Mouse (Mus musculus): ENCODE data around the gene Arpp21. TPM values are rescaled to one million over a fixed set of nuclear protein-coding genes. Genes with fewer than 3 reads are reported as not detected.

Arpp21 gene
- polyA plus RNA-seq, 1 experiment from 2014 or later, result 2.5 TPM

DNA sequence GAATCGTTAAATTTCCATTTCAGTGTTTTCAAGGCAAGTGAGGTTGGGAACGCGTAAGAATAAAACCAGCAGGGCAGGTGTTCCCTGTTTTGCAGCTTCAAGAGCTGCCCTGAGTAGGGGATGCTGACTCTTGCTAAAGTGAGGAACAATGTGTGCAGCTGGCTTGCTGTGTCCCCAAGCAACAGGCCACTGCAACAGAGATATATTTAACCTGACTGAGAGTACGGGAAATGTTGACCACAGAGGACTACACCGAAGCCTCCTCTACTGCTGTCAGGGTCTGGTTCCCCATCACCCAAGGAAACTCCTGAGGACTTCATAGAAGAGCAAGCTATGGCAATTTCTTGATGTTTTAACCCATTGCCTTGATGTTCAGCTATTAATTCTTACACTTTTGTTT, 81.8 kb downstream of the Arpp21 start:
- Histone ChIP-seq H3K9me3 (no peaks in the 10 kb centered on the region), H3K4me3 (no peak overlapping the region), H3K27me3 (ENCODE audit: insufficient read depth, poor library complexity, severe bottlenecking) (no peaks in the 10 kb centered on the region), H3K36me3 (no peaks in the 10 kb centered on the region), H3K4me1 (replicated peaks) (no peaks in the 10 kb centered on the region), H3K27ac (no peak overlapping the region)
- 85% methylated on average over 5 of the region's 5 CpGs for WGBS
- DNase-seq (ENCODE audit: low spot score), result no peak

- Histone ChIP-seq H3K27me3 (ENCODE audit: insufficient read depth, poor library complexity, severe bottlenecking) (no peaks in the 10 kb centered on the region), H3K9me3 (no peaks in the 10 kb centered on the region), H3K4me1 (replicated peaks) (no peaks in the 10 kb centered on the region), H3K27ac (no peak overlapping the region), H3K4me3 (no peak overlapping the region), H3K36me3 (no peaks in the 10 kb centered on the region)
- WGBS, result 90% methylated on average over 2 of the region's 2 CpGs
- no peak for DNase-seq (ENCODE audit: low spot score)
Observed at GRCm38 (mm10) chr9:112152762-112153161, 83.0 kb downstream of the Arpp21 start.

DNA sequence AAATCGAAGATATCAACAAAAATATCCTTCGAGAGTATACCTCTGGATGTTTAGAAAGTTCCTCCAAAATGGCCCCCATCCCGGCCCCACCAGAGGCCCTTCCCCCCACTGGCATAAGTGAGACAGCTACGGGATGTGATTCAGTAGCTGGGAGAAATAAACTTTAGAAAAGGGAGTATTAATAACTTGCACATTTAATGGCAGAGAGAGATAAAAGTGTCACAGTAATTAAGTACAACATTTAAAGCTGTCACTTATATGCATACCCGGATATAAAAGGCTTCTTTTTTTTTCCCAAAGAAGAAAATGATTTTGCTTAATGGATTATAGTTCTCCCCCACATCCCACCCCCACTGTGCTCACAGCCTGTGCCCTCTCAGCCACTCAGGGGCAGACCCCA, 84.6 kb downstream of the Arpp21 start:
- Histone ChIP-seq H3K4me3 (no peak overlapping the region), H3K27me3 (ENCODE audit: insufficient read depth, poor library complexity, severe bottlenecking) (no peaks in the 10 kb centered on the region), H3K36me3 (no peaks in the 10 kb centered on the region), H3K9me3 (no peaks in the 10 kb centered on the region), H3K27ac (no peak overlapping the region), H3K4me1 (replicated peaks) (no peaks in the 10 kb centered on the region)
- 90% methylated on average over 5 of the region's 5 CpGs for WGBS
- no peak for DNase-seq (ENCODE audit: low spot score)

- H3K27ac ChIP-seq, result no peak overlapping the region
- H3K9me3 ChIP-seq, result no peaks in the 10 kb centered on the region
- H3K4me1 ChIP-seq (replicated peaks), result no peaks in the 10 kb centered on the region
- H3K36me3 ChIP-seq, result no peaks in the 10 kb centered on the region
- no peak for DNase-seq (ENCODE audit: low spot score)
- WGBS, result 88% methylated on average over 8 of the region's 8 CpGs
- no peak overlapping the region for H3K4me3 ChIP-seq
- no peaks in the 10 kb centered on the region for H3K27me3 ChIP-seq (ENCODE audit: insufficient read depth, poor library complexity, severe bottlenecking)
Observed at GRCm38 (mm10) chr9:112140658-112141057, 95.1 kb downstream of the Arpp21 start.

- Histone ChIP-seq H3K4me3 (no peak overlapping the region), H3K9me3 (no peaks in the 10 kb centered on the region), H3K27ac (no peak overlapping the region), H3K27me3 (ENCODE audit: insufficient read depth, poor library complexity, severe bottlenecking) (no peaks in the 10 kb centered on the region), H3K4me1 (replicated peaks) (no peaks in the 10 kb centered on the region), H3K36me3 (no peaks in the 10 kb centered on the region)
- DNase-seq (ENCODE audit: low spot score), result no peak
Observed at GRCm38 (mm10) chr9:112137820-112138219, 97.9 kb downstream of the Arpp21 start.

GRCm38 (mm10) chr9:112130812-112131211, 104.9 kb downstream of the Arpp21 start:
- peak; percentile 66 for DNase-seq (ENCODE audit: low spot score)
- H3K9me3 ChIP-seq, result no peaks in the 10 kb centered on the region
- WGBS, result 42% methylated on average over 3 of the region's 3 CpGs
- H3K4me3 ChIP-seq, result no peak overlapping the region
- H3K27ac ChIP-seq, result peak overlapping the region; percentile 19; the same call in 1 of the 2 replicates
- H3K36me3 ChIP-seq, result no peaks in the 10 kb centered on the region
- H3K27me3 ChIP-seq (ENCODE audit: insufficient read depth, poor library complexity, severe bottlenecking), result no peaks in the 10 kb centered on the region; the same call in 1 of the 2 replicates
- peaks cover 7% of the 10 kb centered on the region for H3K4me1 ChIP-seq (replicated peaks)

DNA sequence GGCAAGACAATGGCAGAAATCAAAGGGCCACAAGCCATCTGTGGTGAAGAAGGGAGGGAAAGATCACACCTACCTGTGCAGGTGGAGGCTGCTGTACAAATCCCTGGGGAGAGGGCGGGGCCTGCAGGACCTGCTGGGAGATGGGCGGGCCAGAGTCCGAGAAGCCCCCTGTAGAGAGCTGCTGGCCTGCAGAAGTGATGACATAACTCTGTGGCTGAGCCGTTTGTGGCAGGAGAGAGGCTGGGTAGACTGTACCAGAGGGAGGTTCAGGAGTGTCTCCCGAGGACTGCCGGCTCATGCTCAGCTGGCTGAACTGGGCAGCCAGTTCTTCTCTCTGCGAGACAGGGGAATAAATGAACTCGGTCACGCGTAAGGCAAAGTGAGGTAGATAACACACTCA, 111.1 kb downstream of the Arpp21 start:
- Histone ChIP-seq H3K27me3 (ENCODE audit: insufficient read depth, poor library complexity, severe bottlenecking) (peaks cover 14% of the 10 kb centered on the region), H3K27ac (peak overlapping the region; percentile 35; the same call in 1 of the 2 replicates), H3K36me3 (no peaks in the 10 kb centered on the region), H3K4me1 (replicated peaks) (peaks cover 18% of the 10 kb centered on the region), H3K9me3 (no peaks in the 10 kb centered on the region), H3K4me3 (no peak overlapping the region)
- 31% methylated on average over 10 of the region's 10 CpGs for WGBS
- DNase-seq (ENCODE audit: low spot score), result no peak

DNA sequence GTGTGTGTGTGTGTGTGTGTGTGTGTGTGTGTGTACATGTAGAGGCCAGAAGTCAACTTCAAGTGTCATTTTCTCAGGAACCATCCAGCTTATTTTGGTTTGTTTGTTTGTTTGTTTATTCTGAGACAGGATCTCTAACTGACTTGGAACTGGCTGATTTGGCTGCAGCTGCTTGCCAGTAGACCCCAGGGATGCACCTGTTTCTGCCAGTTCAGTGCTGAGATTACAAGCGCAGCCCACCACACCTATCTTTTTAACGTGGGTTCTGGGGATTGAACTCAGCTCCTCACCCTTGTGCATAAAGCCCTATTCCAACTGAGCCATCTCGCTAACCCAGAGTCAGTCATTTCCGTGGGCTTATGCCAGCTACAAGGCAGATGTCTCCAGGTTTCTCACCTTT, 111.6 kb downstream of the Arpp21 start:
- WGBS, result 64% methylated on average over 4 of the region's 4 CpGs
- H3K4me1 ChIP-seq (replicated peaks), result peaks cover 21% of the 10 kb centered on the region
- no peak overlapping the region for H3K4me3 ChIP-seq
- H3K9me3 ChIP-seq, result no peaks in the 10 kb centered on the region
- peak overlapping the region; percentile 35; the same call in 1 of the 2 replicates for H3K27ac ChIP-seq
- peaks cover 19% of the 10 kb centered on the region for H3K27me3 ChIP-seq (ENCODE audit: insufficient read depth, poor library complexity, severe bottlenecking)
- DNase-seq (ENCODE audit: low spot score), result no peak
- no peaks in the 10 kb centered on the region for H3K36me3 ChIP-seq

GRCm38 (mm10) chr9:112123421-112123828, 112.3 kb downstream of the Arpp21 start:
- WGBS, result 60% methylated on average over 6 of the region's 6 CpGs
- H3K27ac ChIP-seq, result no peak overlapping the region
- no peaks in the 10 kb centered on the region for H3K36me3 ChIP-seq
- no peak overlapping the region for H3K4me3 ChIP-seq
- peaks cover 23% of the 10 kb centered on the region for H3K27me3 ChIP-seq (ENCODE audit: insufficient read depth, poor library complexity, severe bottlenecking)
- peaks cover 29% of the 10 kb centered on the region for H3K4me1 ChIP-seq (replicated peaks)
- H3K9me3 ChIP-seq, result no peaks in the 10 kb centered on the region
- DNase-seq (ENCODE audit: low spot score), result no peak

- DNase-seq (ENCODE audit: low spot score), result no peak
- Histone ChIP-seq H3K9me3 (no peaks in the 10 kb centered on the region), H3K4me1 (replicated peaks) (peaks cover 28% of the 10 kb centered on the region), H3K27me3 (ENCODE audit: insufficient read depth, poor library complexity, severe bottlenecking) (peaks cover 34% of the 10 kb centered on the region), H3K4me3 (no peak overlapping the region), H3K36me3 (no peaks in the 10 kb centered on the region), H3K27ac (no peak overlapping the region)
- WGBS, result 31% methylated on average over 3 of the region's 3 CpGs
Observed at GRCm38 (mm10) chr9:112119535-112119934, 116.2 kb downstream of the Arpp21 start.

- Histone ChIP-seq H3K4me1 (replicated peaks) (peaks cover 27% of the 10 kb centered on the region), H3K36me3 (no peaks in the 10 kb centered on the region), H3K27me3 (ENCODE audit: insufficient read depth, poor library complexity, severe bottlenecking) (peaks cover 34% of the 10 kb centered on the region), H3K27ac (no peak overlapping the region), H3K4me3 (peak overlapping the region; percentile 47), H3K9me3 (no peaks in the 10 kb centered on the region)
- DNase-seq (ENCODE audit: low spot score), result no peak
- 18% methylated on average over 7 of the region's 7 CpGs for WGBS
Observed at GRCm38 (mm10) chr9:112119106-112119433, 116.7 kb downstream of the Arpp21 start.

DNA sequence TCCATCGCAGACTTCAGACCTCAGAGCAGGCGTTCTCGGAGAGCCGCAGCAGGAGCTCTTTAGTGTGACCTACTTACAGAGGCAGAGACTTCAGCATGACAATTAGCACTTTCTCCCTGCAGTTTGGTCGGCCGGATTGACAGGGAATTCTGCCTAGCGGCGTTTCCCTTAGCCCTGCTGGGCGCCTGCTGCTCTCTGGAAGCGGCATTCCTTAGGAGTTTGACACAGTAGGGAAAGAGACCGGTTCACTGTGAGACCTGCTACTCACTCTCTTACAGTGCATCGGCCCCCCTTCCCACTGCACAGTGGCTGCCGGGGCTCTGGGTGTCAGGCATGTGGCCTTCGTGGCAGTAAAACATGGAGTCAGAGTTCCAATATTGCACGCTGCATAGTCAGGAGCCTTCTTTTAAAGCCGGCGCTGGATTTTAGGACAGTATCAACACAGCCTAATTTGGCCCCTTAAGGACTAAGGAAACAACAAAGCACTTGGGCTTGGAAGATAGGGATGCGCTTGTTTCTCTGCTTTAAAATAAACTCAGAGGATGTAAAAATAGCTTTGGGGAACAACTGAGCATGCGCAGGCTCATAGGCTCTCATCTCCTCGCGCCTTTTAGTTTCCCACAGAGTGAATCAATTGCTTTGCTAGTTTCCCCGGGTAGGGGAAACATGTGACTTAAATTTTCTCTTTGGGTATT, 117.2 kb downstream of the Arpp21 start:
- 2% methylated on average over 22 of the region's 22 CpGs for WGBS
- Histone ChIP-seq H3K27ac (peak overlapping the region; percentile 69), H3K4me1 (replicated peaks) (peaks cover 22% of the 10 kb centered on the region), H3K9me3 (no peaks in the 10 kb centered on the region), H3K27me3 (ENCODE audit: insufficient read depth, poor library complexity, severe bottlenecking) (peaks cover 34% of the 10 kb centered on the region), H3K36me3 (no peaks in the 10 kb centered on the region), H3K4me3 (peak overlapping the region; percentile 47)
- peak; percentile 63 for DNase-seq (ENCODE audit: low spot score)

GRCm38 (mm10) chr9:112117632-112118410, 117.9 kb downstream of the Arpp21 start:
- H3K4me1 ChIP-seq (replicated peaks), result peaks cover 18% of the 10 kb centered on the region
- peak overlapping the region; percentile 69; the same call in 1 of the 2 replicates for H3K27ac ChIP-seq
- H3K27me3 ChIP-seq (ENCODE audit: insufficient read depth, poor library complexity, severe bottlenecking), result peaks cover 34% of the 10 kb centered on the region
- H3K36me3 ChIP-seq, result no peaks in the 10 kb centered on the region
- WGBS, result 25% methylated on average over 15 of the region's 15 CpGs
- DNase-seq (ENCODE audit: low spot score), result no peak
- H3K9me3 ChIP-seq, result no peaks in the 10 kb centered on the region
- peak overlapping the region; percentile 47 for H3K4me3 ChIP-seq
